Comparison of ENCODE assay signal across 8 mouse cellular contexts in genomic region chr6:136518537-136519246, GRCm38 (mm10). TPM values are rescaled to one million over a fixed set of nuclear protein-coding genes. Genes with fewer than 3 reads are reported as not detected.
DNase-seq lines count a peak whose midpoint lies in the region; ATAC-seq lines count a peak whose summit lies in the region.

No protein-coding gene starts in this region.

- WGBS in forebrain, embryonic 10.5 days = under 1% methylated on average over 59 of the region's 59 CpGs
- WGBS in heart, embryonic 15.5 days = under 1% methylated on average over 59 of the region's 59 CpGs
- under 1% methylated on average over 59 of the region's 59 CpGs for WGBS in liver, embryonic 12.5 days (ENCODE audit: insufficient replicate concordance)

- peaks cover 39% of the 10 kb centered on the region for H3K36me3 ChIP-seq in forebrain, embryonic 10.5 days (replicated peaks)
- peaks cover 4% of the 10 kb centered on the region; the same call in 1 of the 2 replicates for H3K36me3 ChIP-seq in heart, embryonic 15.5 days
- H3K36me3 ChIP-seq in liver, embryonic 12.5 days = peaks cover 22% of the 10 kb centered on the region
- H3K36me3 ChIP-seq in splenic B cell, adult 2 months (ENCODE audit: control insufficient read depth, insufficient read depth, low read length, poor library complexity, severe bottlenecking) = no peaks in the 10 kb centered on the region; the same call in 1 of the 2 replicates

- DNase-seq in CD8-positive naive resting alpha-beta T cell, adult 2 months (ENCODE audit: low read depth in 2 of 2, low spot score in 2 of 2) = peak; percentile 88 to 90
- DNase-seq in c-Kit-positive CD71-positive TER-119-negative erythroid progenitor cells, embryonic 14.5 days (ENCODE audit: low read depth) = peak; percentile 98
- peak; percentile 92 for DNase-seq in forebrain, embryonic 10.5 days (ENCODE audit: extremely low spot score, low spot score)
- peak; percentile 97 for DNase-seq in kidney, postnatal 14 days
- peak; percentile 97 for DNase-seq in naive thymus-derived CD4-positive, alpha-beta T cell, adult 2 months (ENCODE audit: low read depth)
- peak; percentile 98 for DNase-seq in splenic B cell, adult 2 months (ENCODE audit: low read depth, low spot score)

- peak overlapping the region; percentile 70 for H3K4me3 ChIP-seq in forebrain, embryonic 10.5 days
- H3K4me3 ChIP-seq in heart, embryonic 15.5 days = peak overlapping the region; percentile 79
- H3K4me3 ChIP-seq in liver, embryonic 12.5 days = peak overlapping the region; percentile 72

- H3K27ac ChIP-seq in forebrain, embryonic 10.5 days = peak overlapping the region; percentile 97
- H3K27ac ChIP-seq in heart, embryonic 15.5 days = peak overlapping the region; percentile 99
- peak overlapping the region; percentile 99 for H3K27ac ChIP-seq in liver, embryonic 12.5 days

- H3K9ac ChIP-seq in heart, embryonic 15.5 days = peak overlapping the region; percentile 71
- H3K9ac ChIP-seq in liver, embryonic 12.5 days = peak overlapping the region; percentile 77

- peak overlapping the region; percentile 56 for H3K4me2 ChIP-seq in heart, embryonic 15.5 days
- peak overlapping the region; percentile 65 for H3K4me2 ChIP-seq in liver, embryonic 12.5 days

- H3K27me3 ChIP-seq in forebrain, embryonic 10.5 days (ENCODE audit: poor library complexity, severe bottlenecking) = no peaks in the 10 kb centered on the region
- no peaks in the 10 kb centered on the region for H3K27me3 ChIP-seq in heart, embryonic 15.5 days
- no peaks in the 10 kb centered on the region for H3K27me3 ChIP-seq in liver, embryonic 12.5 days (replicated peaks)
- no peaks in the 10 kb centered on the region for H3K27me3 ChIP-seq in splenic B cell, adult 2 months (ENCODE audit: control insufficient read depth, insufficient read depth, low read length, poor library complexity, severe bottlenecking)

- ATAC-seq in heart, embryonic 15.5 days (replicated peaks; ENCODE audit: insufficient number of reproducible peaks, insufficient read depth, low FRiP score, low read depth) = peak; percentile 97
- peak; percentile 96 for ATAC-seq in liver, embryonic 12.5 days

- H3K4me1 ChIP-seq in forebrain, embryonic 10.5 days = no peaks in the 10 kb centered on the region
- H3K4me1 ChIP-seq in heart, embryonic 15.5 days (replicated peaks) = peaks cover 13% of the 10 kb centered on the region
- peaks cover 38% of the 10 kb centered on the region for H3K4me1 ChIP-seq in liver, embryonic 12.5 days

- peaks cover 30% of the 10 kb centered on the region for H3K9me3 ChIP-seq in forebrain, embryonic 10.5 days
- peaks cover 6% of the 10 kb centered on the region; the same call in 1 of the 2 replicates for H3K9me3 ChIP-seq in heart, embryonic 15.5 days (replicated peaks)
- H3K9me3 ChIP-seq in liver, embryonic 12.5 days (replicated peaks) = peaks cover 9% of the 10 kb centered on the region; the same call in 1 of the 2 replicates

RNA-seq across cellular contexts. Expression of gene Atf7ip, which starts 12.7 kb away (rescaled TPM):
- 44.2 and 46.7 TPM in 2 replicates for polyA plus RNA-seq in forebrain, embryonic 10.5 days (2016; fragmentation: Nextera tagmentation; extraction: Ambion mirVana)
- polyA plus RNA-seq in heart, embryonic 15.5 days (2015; fragmentation: Nextera tagmentation; extraction: Ambion mirVana) = 30.3 and 32.6 TPM in 2 replicates
- 23.2 and 24.8 TPM in 2 replicates for polyA plus RNA-seq in liver, embryonic 12.5 days (2016; fragmentation: Nextera tagmentation; extraction: Ambion mirVana)

Comparison
In these comparisons a context has a peak if more than half of its experiments do, and no peak if none do; other contexts are left out.
1. Peak in every context shown above with its lines: DNase-seq, ATAC-seq, H3K4me3 ChIP-seq and H3K27ac ChIP-seq.